Mouse (Mus musculus): Measurements from ENCODE around the gene Gnl2. TPM values are rescaled to one million over a fixed set of nuclear protein-coding genes. Genes with fewer than 3 reads are reported as not detected.

Gene Gnl2
- total and polyA plus RNA-seq, 3 experiments: 65.0 to 139 (median 66.8) TPM

GRCm38 (mm10) chr4:124987711-124988097, 28.7 kb upstream of the Gnl2 start:
- in situ Hi-C loops (cut with MboI; ENCODE audit: low pct_ligation_motif_present, low pct_unique_long_range_greater_than_20kb, low sequenced_read_pairs) (no loop called here), dilution Hi-C loops (cut with MboI; ENCODE audit: extremely low pct_ligation_motif_present, extremely low pct_unique_long_range_greater_than_20kb, low sequenced_read_pairs) (no loop called here)
- peaks cover 27% of the 10 kb centered on the region for H3K27me3 ChIP-seq (replicated peaks)

GRCm38 (mm10) chr4:124988382-124988781, 28.0 kb upstream of the Gnl2 start:
- no peaks in the 10 kb centered on the region for H3K79me2 ChIP-seq (replicated peaks; ENCODE audit: control insufficient read depth, extremely low read depth, insufficient read depth, poor library complexity, severe bottlenecking)
- H3K4me2 ChIP-seq (ENCODE audit: insufficient read depth, low read depth, poor library complexity, severe bottlenecking): peak overlapping the region; percentile 24
- H3K27me3 ChIP-seq (replicated peaks): peaks cover 21% of the 10 kb centered on the region
- DNase-seq (ENCODE audit: extremely low read depth): no peak
- peaks cover 2% of the 10 kb centered on the region for H3K9me3 ChIP-seq (replicated peaks; ENCODE audit: low read length)
- H3K27ac ChIP-seq (ENCODE audit: insufficient read depth, low read depth): no peak overlapping the region
- H3K4me3 ChIP-seq (replicated peaks in 1 of 3; ENCODE audit: low read depth in 2 of 3, low read length in 2 of 3, poor library complexity in 1 of 3): no peak overlapping the region
- H3K9ac ChIP-seq (ENCODE audit: insufficient read depth, low read depth): no peak overlapping the region
- TF ChIP-seq NELFE (IDR thresholded peaks at IDR 0.05; ENCODE audit: low read depth, low read length) (no peak), POLR2AphosphoS2 (IDR thresholded peaks at IDR 0.05; ENCODE audit: low read depth, low read length) (no peak), MEF2A (IDR thresholded peaks at IDR 0.05; ENCODE audit: borderline replicate concordance, low read depth, low read length) (no peak), ZMIZ1 (IDR thresholded peaks at IDR 0.05; ENCODE audit: low read depth, low read length) (no peak), ZNF384 (IDR thresholded peaks at IDR 0.05; ENCODE audit: low read depth, low read length) (no peak), SIN3A (IDR thresholded peaks at IDR 0.05; ENCODE audit: low read length) (no peak), NRF1 (IDR thresholded peaks at IDR 0.05; ENCODE audit: low read depth, low read length) (no peak), CTCF (conservative IDR thresholded peaks at IDR 0.05 in 1 of 2, IDR thresholded peaks at IDR 0.05 in 1 of 2; ENCODE audit: low read depth in 2 of 2, low read length in 2 of 2) (no peak), MXI1 (IDR thresholded peaks at IDR 0.05; ENCODE audit: low read depth, low read length) (no peak), CHD1 (IDR thresholded peaks at IDR 0.05; ENCODE audit: low read depth, low read length) (no peak), PAX5 (IDR thresholded peaks at IDR 0.05; ENCODE audit: low read length) (no peak), KAT2A (IDR thresholded peaks at IDR 0.05; ENCODE audit: insufficient replicate concordance, low read length) (no peak), CHD2 (IDR thresholded peaks at IDR 0.05; ENCODE audit: low read length) (no peak), ELF1 (IDR thresholded peaks at IDR 0.05; ENCODE audit: low read depth, low read length) (no peak)
- dilution Hi-C loops (cut with MboI; ENCODE audit: extremely low pct_ligation_motif_present, extremely low pct_unique_long_range_greater_than_20kb, low sequenced_read_pairs) (no loop called here), in situ Hi-C loops (cut with MboI; ENCODE audit: low pct_ligation_motif_present, low pct_unique_long_range_greater_than_20kb, low sequenced_read_pairs) (no loop called here)
- H3K4me1 ChIP-seq (ENCODE audit: control insufficient read depth in 1 of 2, insufficient read depth in 2 of 2): peaks cover 34 to 48% of the 10 kb centered on the region in 2 experiments
- H3K36me3 ChIP-seq (replicated peaks in 1 of 2; ENCODE audit: control insufficient read depth in 1 of 2, insufficient read depth in 1 of 2, low read length in 1 of 2): no peaks in the 10 kb centered on the region

More at GRCm38 (mm10) chr4:124987711-124988097, 28.7 kb upstream of the Gnl2 start:
- H3K9ac ChIP-seq (ENCODE audit: insufficient read depth, low read depth): no peak overlapping the region
- H3K4me3 ChIP-seq (replicated peaks in 1 of 3; ENCODE audit: low read depth in 2 of 3, low read length in 2 of 3, poor library complexity in 1 of 3): no peak overlapping the region
- no peak for DNase-seq (ENCODE audit: extremely low read depth)
- no peak overlapping the region for H3K4me2 ChIP-seq (ENCODE audit: insufficient read depth, low read depth, poor library complexity, severe bottlenecking)
- TF ChIP-seq BHLHE40 (IDR thresholded peaks at IDR 0.05; ENCODE audit: low read depth, low read length) (no peak), PAX5 (IDR thresholded peaks at IDR 0.05; ENCODE audit: low read length) (no peak), JUN (IDR thresholded peaks at IDR 0.05; ENCODE audit: insufficient read depth, low read depth, low read length) (no peak), RAD21 (IDR thresholded peaks at IDR 0.05; ENCODE audit: low read depth, low read length) (no peak), RCOR1 (conservative IDR thresholded peaks at IDR 0.05; ENCODE audit: low read depth, low read length) (no peak), MXI1 (IDR thresholded peaks at IDR 0.05; ENCODE audit: low read depth, low read length) (no peak), USF1 (IDR thresholded peaks at IDR 0.05; ENCODE audit: low read depth, low read length) (no peak), SIN3A (IDR thresholded peaks at IDR 0.05; ENCODE audit: low read length) (no peak), ZMIZ1 (IDR thresholded peaks at IDR 0.05; ENCODE audit: low read depth, low read length) (no peak), ZC3H11A (IDR thresholded peaks at IDR 0.05; ENCODE audit: low read depth, low read length) (no peak), ELF1 (IDR thresholded peaks at IDR 0.05; ENCODE audit: low read depth, low read length) (no peak)
- peaks cover 2% of the 10 kb centered on the region for H3K9me3 ChIP-seq (replicated peaks; ENCODE audit: low read length)
- no peaks in the 10 kb centered on the region for H3K36me3 ChIP-seq (replicated peaks in 1 of 2; ENCODE audit: control insufficient read depth in 1 of 2, insufficient read depth in 1 of 2, low read length in 1 of 2)
- peaks cover 34 to 48% of the 10 kb centered on the region in 2 experiments for H3K4me1 ChIP-seq (ENCODE audit: control insufficient read depth in 1 of 2, insufficient read depth in 2 of 2)
- no peaks in the 10 kb centered on the region for H3K79me2 ChIP-seq (replicated peaks; ENCODE audit: control insufficient read depth, extremely low read depth, insufficient read depth, poor library complexity, severe bottlenecking)
- no peak overlapping the region for H3K27ac ChIP-seq (ENCODE audit: insufficient read depth, low read depth)
